Mouse (Mus musculus) kidney, postnatal 0 days (tissue): ENCODE data around the gene Acp5. TPM values are rescaled to one million over a fixed set of nuclear protein-coding genes. Genes with fewer than 3 reads are reported as not detected.

Source experiments
- ATAC-seq: fragments of 200-750 bp; cut with Nextera tagmentation; replicated peaks from 2 replicates; pipeline ENCODE4 v1.8.0; 2017; ENCODE audit warnings: low read depth, moderate number of reproducible peaks, moderate TSS enrichment, moderate library complexity; ENCODE audit not compliant: low FRiP score
- DNase-seq: peaks from one replicate; pipeline ENCODE4 v3.0.0-alpha.2; 2016; ENCODE audit warnings: low spot score
- H3K27ac ChIP-seq: fragments of 300-500 bp; sonication (generic); 2 replicates; pipeline ENCODE4 v1.5.1; 2014; ENCODE audit warnings: mild to moderate bottlenecking
- H3K27me3 ChIP-seq: fragments of 300-500 bp; sonication (generic); 2 replicates; pipeline ENCODE4 v1.6.1; 2014; ENCODE audit warnings: low read length, mixed read lengths; ENCODE audit not compliant: insufficient read depth
- H3K36me3 ChIP-seq: fragments of 300-500 bp; sonication (generic); 2 replicates; pipeline ENCODE4 v1.6.1; 2014; ENCODE audit warnings: low read length, mixed read lengths; ENCODE audit not compliant: insufficient read depth
- H3K4me1 ChIP-seq: fragments of 300-500 bp; sonication (generic); replicated peaks from 2 replicates; pipeline ENCODE4 v1.6.1; 2014; ENCODE audit warnings: antibody characterized with exemption, low read length, mixed read lengths; ENCODE audit not compliant: insufficient read depth
- H3K4me2 ChIP-seq: fragments of 300-500 bp; sonication (generic); 2 replicates; pipeline ENCODE4 v1.6.1; 2014; ENCODE audit warnings: mild to moderate bottlenecking, low read length, moderate library complexity, mixed read lengths
- H3K4me3 ChIP-seq: fragments of 300-500 bp; sonication (generic); replicated peaks from 2 replicates; pipeline ENCODE4 v1.5.1; 2014; ENCODE audit warnings: low read depth, low read length
- H3K9ac ChIP-seq: fragments of 300-500 bp; sonication (generic); 2 replicates; pipeline ENCODE4 v1.6.1; 2014; ENCODE audit warnings: low read depth, low read length
- H3K9me3 ChIP-seq: fragments of 300-500 bp; sonication (generic); replicated peaks from 2 replicates; pipeline ENCODE4 v1.6.1; 2016; ENCODE audit warnings: low read length, inconsistent platforms, mixed read lengths
- CTCF ChIP-seq: IDR thresholded peaks from 2 replicates; pipeline ENCODE4 v1.5.1; 2016; ENCODE audit warnings: antibody characterized with exemption, low read depth, mild to moderate bottlenecking, moderate library complexity
- WGBS: fragments of 180-500 bp; shearing (Covaris S2); extraction: QIAGEN DNeasy Blood & Tissue Kit; methylation state at CpG from one replicate; pipeline ENCODE4 v1.1.7; 2014; 5-methylcytosine and 5-hydroxymethylcytosine counted together
- polyA plus RNA-seq: library from polyadenylated mRNA; unstranded; fragments of >200 nt; fragmentation: Nextera tagmentation; extraction: Ambion mirVana; gene quantifications from 2 replicates; pipeline ENCODE4 v1.2.1, GENCODE M21; 2015

Gene Acp5
- polyA plus RNA-seq, 1 experiment from 2014 or later: 6.3 TPM

DNA sequence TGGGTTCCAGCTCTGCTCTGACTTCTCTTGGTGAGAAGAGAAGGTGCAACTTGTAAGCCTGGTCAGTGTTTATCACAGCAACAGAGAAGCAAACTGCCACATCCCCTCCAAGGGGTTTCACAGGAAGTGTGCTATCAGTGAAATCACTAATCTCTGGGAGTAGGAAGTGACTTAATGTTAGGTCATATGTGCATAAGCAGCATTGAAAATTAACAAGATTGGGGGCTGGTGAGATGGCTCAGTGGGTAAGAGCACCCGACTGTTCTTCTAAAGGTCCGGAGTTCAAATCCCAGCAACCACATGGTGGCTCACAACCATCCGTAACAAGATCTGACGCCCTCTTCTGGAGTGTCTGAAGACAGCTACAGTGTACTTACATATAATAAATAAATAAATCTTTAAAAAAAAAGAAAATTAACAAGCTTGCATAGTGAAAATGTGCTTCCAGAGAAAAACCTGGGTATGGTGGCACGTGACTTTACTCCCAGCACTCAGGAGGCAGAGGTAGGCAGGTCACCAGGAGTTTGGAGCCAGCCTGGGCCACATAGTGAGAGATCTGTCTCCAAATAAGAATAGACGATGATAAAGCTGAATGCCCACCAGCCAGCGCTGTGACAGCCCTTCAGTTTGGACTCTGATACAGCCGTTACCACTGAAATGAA is 8.9 kb upstream of the Acp5 start:
- Histone ChIP-seq H3K27me3 (no peaks in the 10 kb centered on the region), H3K27ac (no peak overlapping the region)
- no peak for ATAC-seq

DNA sequence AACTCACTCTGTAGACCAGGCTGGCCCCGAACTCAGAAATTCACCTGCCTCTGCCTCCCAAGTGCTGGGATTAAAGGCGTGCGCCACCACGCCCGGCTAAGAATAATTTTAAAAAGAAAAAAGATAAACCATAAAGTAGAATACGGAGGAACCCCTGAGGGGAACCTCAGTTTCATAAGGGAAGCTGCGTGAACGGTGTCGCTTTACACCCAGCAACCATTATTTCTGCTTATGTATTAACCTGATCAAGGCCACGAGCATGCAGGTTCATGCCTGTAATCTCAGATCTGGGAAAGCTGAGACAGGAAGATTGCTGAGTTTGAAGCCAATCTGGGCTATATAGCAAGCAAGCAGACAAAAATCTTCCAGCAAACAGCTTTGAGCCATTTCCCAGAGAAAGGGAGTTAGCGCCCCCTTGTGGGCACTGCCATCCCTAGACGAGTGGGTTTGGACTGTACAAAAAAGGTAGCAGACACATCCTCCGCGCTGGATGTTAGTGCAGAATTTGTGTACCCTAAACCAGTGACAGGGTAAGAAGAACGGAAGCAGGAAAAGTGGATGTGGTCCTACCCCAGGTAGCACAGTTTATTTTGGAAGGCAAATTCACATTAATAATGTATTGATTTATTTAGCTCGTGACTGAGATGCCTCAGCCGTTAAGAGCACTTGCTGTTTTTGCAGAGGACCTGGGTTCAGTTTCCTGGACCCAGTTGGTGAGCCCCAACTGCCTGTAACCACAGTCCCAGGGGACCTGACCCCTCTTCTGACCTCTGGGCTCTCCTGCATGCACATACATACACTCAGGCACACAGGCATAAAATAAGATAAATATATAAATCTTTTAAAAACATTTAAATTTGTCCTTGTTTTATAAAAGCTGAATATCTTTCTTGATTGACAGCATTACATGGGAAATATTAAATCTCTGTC is 7.9 kb upstream of the Acp5 start:
- peak; percentile 93 for TF ChIP-seq CTCF
- Histone ChIP-seq H3K9me3 (0 out of 2 replicates have a peak, but pooled peaks cover 5% of the 10 kb centered on the region), H3K4me3 (no peak overlapping the region), H3K4me2 (no peak overlapping the region), H3K36me3 (no peaks in the 10 kb centered on the region), H3K27ac (no peak overlapping the region), H3K27me3 (no peaks in the 10 kb centered on the region), H3K4me1 (no peaks in the 10 kb centered on the region), H3K9ac (no peak overlapping the region)
- 55% methylated on average over 17 of the region's 17 CpGs for WGBS
- ATAC-seq: peak; percentile 65; the same call in 1 of the 2 replicates
- DNase-seq: peak; percentile 90

More for the DNA sequence above, 8.9 kb upstream of the Acp5 start:
- 89% methylated on average over 8 of the region's 8 CpGs for WGBS
- H3K4me2 ChIP-seq: no peak overlapping the region
- 0 out of 2 replicates have a peak, but pooled peaks cover 5% of the 10 kb centered on the region for H3K9me3 ChIP-seq
- no peaks in the 10 kb centered on the region for H3K4me1 ChIP-seq
- no peak for DNase-seq
- H3K36me3 ChIP-seq: no peaks in the 10 kb centered on the region
- no peak overlapping the region for H3K9ac ChIP-seq
- no peak overlapping the region for H3K4me3 ChIP-seq
- TF ChIP-seq CTCF: no peak

DNA sequence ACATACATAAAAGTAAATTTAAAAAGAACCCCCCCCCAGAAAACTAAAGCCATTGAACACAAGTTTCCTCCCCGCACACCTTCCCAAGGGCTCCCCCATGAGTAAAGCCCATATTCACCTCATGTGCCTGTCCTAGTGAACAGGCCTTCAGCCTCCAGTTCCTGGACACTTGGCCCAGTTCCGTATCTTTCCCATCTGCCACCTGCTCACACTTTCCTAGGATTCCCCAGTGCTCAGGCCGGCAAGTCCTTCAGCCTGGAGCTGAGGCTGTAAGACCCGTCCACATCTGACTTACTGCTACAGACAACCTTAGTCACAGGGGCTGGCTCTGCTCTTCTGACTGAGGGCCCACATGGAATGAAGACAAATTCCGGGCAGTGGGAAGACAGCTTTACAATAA is 4.2 kb upstream of the Acp5 start:
- no peak for TF ChIP-seq CTCF
- Histone ChIP-seq H3K9ac (no peak overlapping the region), H3K4me2 (no peak overlapping the region), H3K9me3 (no peaks in the 10 kb centered on the region), H3K4me3 (no peak overlapping the region), H3K36me3 (no peaks in the 10 kb centered on the region), H3K4me1 (no peaks in the 10 kb centered on the region), H3K27me3 (no peaks in the 10 kb centered on the region), H3K27ac (no peak overlapping the region)
- ATAC-seq: no peak
- WGBS: 85% methylated on average over 5 of the region's 5 CpGs
- DNase-seq: no peak

DNA sequence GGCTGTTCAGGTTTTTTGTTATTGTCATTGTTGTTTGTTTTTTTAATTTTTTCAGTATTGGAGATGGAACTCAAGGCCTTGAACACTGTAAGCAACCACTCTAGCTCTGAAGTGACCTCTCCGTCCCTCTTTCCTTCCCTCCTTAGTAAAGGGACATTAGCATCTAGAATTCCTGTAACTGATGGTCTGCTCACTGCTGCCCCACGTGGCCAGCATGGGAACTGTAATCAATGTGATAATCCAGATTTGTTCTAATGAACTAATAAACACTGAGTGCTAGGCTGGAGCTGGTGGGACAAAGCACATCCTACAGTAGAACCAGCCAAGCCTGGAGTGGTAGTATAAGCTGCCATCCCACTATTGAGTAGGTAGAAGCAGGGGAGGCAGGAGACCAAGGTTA is 3.0 kb upstream of the Acp5 start:
- H3K9ac ChIP-seq: no peak overlapping the region
- DNase-seq: peak; percentile 49
- ATAC-seq: no peak
- WGBS: 27% methylated on average over 2 of the region's 2 CpGs
- no peaks in the 10 kb centered on the region for H3K4me1 ChIP-seq
- no peak overlapping the region for H3K27ac ChIP-seq
- no peaks in the 10 kb centered on the region for H3K9me3 ChIP-seq
- no peak overlapping the region for H3K4me3 ChIP-seq
- H3K27me3 ChIP-seq: no peaks in the 10 kb centered on the region
- no peaks in the 10 kb centered on the region for H3K36me3 ChIP-seq
- H3K4me2 ChIP-seq: no peak overlapping the region
- TF ChIP-seq CTCF: peak; percentile 86

DNA sequence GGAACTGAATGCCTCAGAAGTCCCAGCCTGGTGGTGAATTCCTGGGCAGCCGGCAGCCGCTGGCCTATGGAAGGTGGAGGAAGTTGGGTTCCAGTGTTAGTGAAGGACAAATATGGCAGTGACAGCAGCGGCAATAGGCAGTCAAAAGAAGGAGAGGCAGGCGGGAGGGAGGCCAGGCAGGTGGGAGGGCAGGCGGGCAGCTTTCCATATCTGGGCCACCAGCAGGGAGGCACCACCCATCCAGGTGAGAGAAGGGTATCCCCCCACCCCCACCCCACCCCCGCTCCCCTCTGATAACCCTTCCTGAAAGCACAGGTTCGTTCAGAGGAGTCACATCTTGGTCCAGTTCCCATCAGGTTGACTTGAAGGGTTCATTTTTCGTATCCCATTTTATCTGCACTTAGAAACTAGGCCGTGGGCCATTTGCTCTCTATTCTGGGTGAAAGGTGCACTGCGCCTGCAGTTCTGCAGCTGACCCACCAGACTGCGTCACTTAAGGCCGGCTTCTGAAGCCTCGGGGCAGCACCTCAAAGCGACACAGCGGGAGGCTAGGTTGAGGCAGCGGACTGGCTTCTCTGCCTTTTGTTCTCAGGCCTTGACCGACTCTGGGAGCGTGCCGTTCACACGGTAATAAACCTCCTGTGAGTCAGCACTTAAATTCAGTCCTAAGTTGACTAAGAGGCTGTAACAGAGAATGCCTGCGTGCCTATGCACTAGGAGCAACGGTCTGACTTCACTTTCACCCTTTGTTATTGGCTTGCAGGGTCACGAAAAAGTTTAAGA is 1.4 kb upstream of the Acp5 start:
- H3K27ac ChIP-seq: no peak overlapping the region
- H3K9ac ChIP-seq: no peak overlapping the region
- TF ChIP-seq CTCF: no peak
- H3K36me3 ChIP-seq: no peaks in the 10 kb centered on the region
- no peak for ATAC-seq
- H3K4me3 ChIP-seq: no peak overlapping the region
- H3K9me3 ChIP-seq: no peaks in the 10 kb centered on the region
- H3K27me3 ChIP-seq: no peaks in the 10 kb centered on the region
- DNase-seq: no peak
- no peak overlapping the region for H3K4me2 ChIP-seq
- 0 out of 2 replicates have a peak, but pooled peaks cover under 1% of the 10 kb centered on the region for H3K4me1 ChIP-seq
- 18% methylated on average over 22 of the region's 23 CpGs for WGBS
